Mouse (Mus musculus) heart, postnatal 4 days (tissue): ENCODE data around the gene Pde10a. TPM values are rescaled to one million over a fixed set of nuclear protein-coding genes. Genes with fewer than 3 reads are reported as not detected.
A peak's percentile ranks its signal among the peaks of the same experiment; 100 is the strongest.

Source experiments
- DNase-seq: peaks from one replicate; pipeline ENCODE4 v3.0.0; 2021
- total RNA-seq, 2 experiments: library from RNA; stranded (reverse); gene quantifications; 2 replicates each; pipeline ENCODE4 v1.2.3; 2021

The Pde10a gene
- total RNA-seq, 2 experiments from 2014 or later: 5.5 to 8.1 TPM

- no peak for DNase-seq
Measured at GRCm38 (mm10) chr17:8897749-8898148, 372.6 kb downstream of the Pde10a start.

DNA sequence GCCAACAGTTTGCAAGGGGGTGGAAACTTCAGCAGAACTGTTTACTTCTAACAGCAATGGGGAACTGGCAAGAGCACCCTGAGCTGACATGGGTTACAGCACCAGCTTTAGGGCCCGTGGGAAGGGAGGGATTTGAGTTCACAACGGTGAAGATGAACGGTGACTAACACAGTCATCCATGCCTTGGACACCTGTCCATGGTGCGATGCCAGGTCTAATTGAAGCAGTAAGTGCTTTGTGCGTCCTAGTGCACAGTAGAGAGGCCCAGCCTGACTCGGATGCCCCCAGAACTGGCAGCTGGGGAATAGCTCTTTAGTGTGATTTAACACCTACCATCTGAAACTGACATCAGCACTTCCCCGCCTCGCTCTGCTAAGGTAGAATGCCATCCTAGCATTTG is 373.0 kb downstream of the Pde10a start:
- no peak for DNase-seq

DNA sequence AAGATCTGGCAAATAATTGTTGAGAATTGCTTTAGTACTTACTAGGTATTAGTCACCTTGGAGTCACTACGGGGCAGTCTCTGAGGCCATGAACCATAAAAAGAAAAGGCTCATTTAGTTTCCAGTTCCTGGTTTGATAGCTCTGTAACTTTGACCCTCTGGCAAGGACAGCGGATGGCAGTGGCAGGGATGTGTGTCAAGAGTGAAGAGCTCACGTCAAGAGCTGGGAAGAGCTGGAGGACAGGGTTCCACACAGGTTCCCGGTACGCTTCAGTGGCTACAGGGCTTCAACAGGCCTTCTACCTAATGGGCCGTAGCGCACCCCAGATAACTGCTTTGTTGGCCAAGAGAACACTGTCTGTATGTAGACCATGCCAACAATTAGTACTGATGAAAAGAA is 374.0 kb downstream of the Pde10a start:
- DNase-seq: no peak

- DNase-seq: no peak
Measured at GRCm38 (mm10) chr17:8903555-8904283, 378.5 kb downstream of the Pde10a start.

- DNase-seq: no peak
Measured at GRCm38 (mm10) chr17:8910571-8910970, 385.4 kb downstream of the Pde10a start.

DNA sequence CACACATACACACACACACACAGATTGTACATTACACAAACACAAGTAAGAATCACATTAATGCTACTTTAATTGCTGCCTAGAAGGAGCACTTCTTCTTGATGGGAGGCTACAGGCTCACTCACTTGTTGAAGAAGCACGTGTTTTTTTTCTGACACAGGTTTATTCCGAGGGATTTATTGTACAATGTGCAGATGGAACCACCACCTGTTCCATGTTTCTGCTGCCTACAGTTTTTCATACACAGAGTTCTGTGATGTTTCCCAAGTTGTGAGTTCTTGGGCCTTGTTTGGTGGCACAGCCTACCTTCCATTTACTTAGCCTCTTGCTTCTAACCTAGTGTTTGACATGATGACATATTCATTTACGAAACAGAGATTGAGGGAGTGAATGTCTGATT is 387.8 kb downstream of the Pde10a start:
- no peak for DNase-seq

DNA sequence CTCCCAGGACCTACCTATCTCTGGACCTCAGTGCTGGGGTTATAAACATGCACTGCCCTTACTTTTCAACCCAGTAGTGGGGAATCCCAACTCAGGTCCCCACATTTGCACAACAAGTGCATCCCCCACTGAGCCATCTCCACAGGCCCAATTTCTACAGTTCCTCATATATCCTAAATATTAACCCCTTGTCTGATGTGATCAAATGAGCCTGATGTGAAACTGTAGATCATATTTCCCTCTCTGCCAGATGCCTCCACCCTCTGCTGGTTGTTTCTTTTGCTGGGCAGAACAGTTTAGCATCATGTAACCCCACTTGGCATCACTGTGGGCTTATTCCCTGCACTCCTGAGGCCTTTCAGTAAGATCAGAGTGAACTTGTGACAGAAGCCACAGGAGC is 390.5 kb downstream of the Pde10a start:
- DNase-seq: no peak

GRCm38 (mm10) chr17:8923074-8923473 is 397.9 kb downstream of the Pde10a start:
- no peak for DNase-seq

- no peak for DNase-seq
Measured at GRCm38 (mm10) chr17:8923727-8924126, 398.6 kb downstream of the Pde10a start.

GRCm38 (mm10) chr17:8925819-8926383 is 400.7 kb downstream of the Pde10a start:
- no peak for DNase-seq

DNA sequence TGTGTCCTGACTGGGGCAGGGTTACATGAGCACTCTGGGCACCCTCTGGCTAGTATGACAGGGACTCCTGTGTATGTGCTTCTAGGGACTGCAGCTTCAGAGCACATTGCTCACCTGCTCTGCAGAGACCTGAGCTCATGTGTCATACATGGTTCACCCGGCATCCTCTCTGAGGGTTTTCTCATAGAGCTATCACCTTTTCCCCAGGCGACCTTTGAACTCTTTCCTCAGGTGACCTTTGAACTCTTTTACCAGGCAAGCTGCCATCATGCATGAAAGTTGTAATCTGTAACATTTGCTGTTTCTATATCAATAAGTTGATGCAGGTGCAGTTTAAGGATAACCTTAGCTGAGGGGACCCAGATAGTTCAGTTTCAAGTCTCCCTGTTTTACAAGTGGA is 403.4 kb downstream of the Pde10a start:
- DNase-seq: no peak

- DNase-seq: no peak
Measured at GRCm38 (mm10) chr17:8929636-8930035, 404.5 kb downstream of the Pde10a start.

DNA sequence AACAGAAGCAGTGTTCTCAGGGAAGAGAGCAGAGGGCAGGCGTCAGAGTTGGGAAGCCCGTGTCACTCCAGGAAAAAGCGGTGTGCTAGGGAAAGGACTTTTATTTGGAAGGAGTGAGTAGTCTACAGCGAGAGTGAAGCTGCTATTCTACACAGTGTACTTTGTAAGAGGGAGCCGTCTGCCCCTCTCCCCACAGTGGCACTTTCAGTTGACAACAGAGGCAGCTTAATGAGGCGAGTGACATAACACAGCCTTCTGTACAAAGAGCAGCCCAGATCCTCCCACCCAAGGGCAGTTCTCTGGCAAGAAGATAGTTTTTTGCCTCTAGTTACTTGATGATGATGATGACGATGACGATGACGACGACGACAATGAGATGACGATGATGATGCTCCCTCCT is 410.4 kb downstream of the Pde10a start:
- no peak for DNase-seq

GRCm38 (mm10) chr17:8936603-8937002 is 411.4 kb downstream of the Pde10a start:
- DNase-seq: peak; percentile 36

- DNase-seq: no peak
Measured at GRCm38 (mm10) chr17:8951588-8951987, 426.4 kb downstream of the Pde10a start.

DNA sequence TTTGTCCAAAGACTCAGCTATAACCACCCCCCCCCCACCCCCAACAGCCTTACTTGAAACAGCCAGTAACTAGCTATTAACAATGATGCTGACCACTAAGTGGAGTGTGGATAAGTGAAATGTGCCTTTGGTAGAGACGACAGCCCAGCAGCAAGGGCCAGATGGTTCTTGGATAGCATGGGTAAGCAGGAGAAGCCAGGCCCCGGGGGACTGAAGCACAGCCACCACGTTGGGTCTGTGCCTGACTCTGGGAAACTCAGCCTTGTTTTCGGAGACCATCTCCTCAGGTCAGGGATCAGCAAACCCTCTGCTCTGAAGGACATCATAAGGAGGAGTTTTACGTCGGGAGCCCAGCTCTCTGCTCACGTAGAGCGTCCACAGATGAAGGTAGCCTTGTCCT is 427.8 kb downstream of the Pde10a start:
- DNase-seq: no peak

DNA sequence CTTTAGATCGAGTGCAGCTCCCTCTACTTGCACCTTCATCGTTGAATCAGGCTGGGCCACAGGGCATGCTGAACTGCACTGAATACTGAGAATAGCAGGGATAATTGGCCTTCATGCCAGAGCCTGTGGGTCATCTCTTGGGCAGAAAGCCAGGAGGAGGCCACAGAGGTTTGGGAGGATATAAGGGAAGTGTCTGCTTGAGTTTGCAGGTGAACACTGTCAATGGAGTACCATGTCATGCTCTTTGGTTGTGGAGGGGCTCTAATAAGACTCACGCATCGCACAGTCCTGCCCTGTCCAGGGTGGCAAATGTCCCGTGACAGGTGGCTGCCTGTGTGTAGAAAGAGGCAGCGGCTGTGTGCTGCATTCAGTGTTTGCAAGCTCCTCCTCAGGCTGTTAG is 433.0 kb downstream of the Pde10a start:
- no peak for DNase-seq

- DNase-seq: no peak
Measured at GRCm38 (mm10) chr17:8960386-8960785, 435.2 kb downstream of the Pde10a start.

- DNase-seq: no peak
Measured at GRCm38 (mm10) chr17:8961097-8961496, 435.9 kb downstream of the Pde10a start.

GRCm38 (mm10) chr17:8961644-8962043 is 436.5 kb downstream of the Pde10a start:
- DNase-seq: no peak

DNA sequence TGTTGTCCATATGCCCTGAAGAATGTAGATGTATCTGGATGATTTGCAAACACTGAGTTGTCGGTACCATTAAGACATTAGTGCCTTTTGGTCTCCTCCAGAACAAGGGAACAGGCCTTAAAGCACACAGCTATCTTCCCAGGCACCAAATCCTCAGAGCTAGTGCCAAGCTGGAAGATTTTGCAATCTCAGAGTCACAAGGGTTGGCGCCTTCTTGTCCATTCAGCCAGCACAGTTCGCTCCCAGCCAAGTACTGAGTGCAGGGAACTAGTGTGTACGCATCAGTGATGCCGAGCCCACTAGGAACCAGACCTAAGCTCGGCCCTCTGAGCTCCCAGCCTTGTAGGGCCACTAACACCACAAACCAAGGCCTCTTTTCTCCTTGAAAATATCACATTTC is 440.0 kb downstream of the Pde10a start:
- DNase-seq: no peak

DNA sequence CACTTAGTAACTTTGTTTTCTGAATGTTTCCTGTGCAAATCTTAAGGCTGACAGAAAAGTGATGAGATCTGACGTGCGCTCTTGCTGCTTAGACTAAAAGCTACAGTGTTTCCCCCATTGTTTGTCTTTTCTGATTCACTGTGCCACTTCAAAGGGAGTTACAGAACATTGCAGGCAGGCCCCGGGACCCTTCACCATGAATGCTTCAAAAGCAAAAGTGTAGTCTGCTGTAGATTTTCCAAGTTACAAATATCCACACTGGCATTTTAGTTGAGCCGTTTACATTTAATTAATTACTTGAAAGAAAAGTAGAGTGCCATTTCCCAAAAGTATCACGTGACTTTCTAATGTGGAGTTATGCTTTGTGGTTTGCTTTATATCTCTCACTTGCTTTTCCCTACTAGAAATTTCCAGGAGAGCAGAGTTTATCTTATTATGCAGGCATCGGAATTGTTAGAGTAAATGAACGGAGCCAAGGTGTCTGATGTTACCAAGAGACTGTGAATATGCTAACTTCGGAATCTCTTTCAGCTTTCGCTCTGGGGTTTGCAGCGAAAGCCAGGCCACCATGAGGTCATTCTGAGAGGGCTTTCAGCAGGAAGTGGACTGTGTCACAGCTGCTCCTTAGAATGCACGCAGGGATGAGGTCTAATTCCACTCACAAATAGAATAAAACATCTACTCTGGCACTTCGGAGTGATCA is 447.1 kb downstream of the Pde10a start:
- no peak for DNase-seq

GRCm38 (mm10) chr17:8973331-8973730 is 448.2 kb downstream of the Pde10a start:
- DNase-seq: no peak

- DNase-seq: no peak
Measured at GRCm38 (mm10) chr17:8974423-8974822, 449.3 kb downstream of the Pde10a start.
